Mouse (Mus musculus) lung, adult 2 months (tissue): ENCODE results near the gene Xylt2.
"Not testable (repeated sequence)": the region's sequence is repeated elsewhere in the genome, so short reads cannot be mapped to it uniquely, and the experiment has no call there.

Source experiments
- CTCF ChIP-seq: fragments of 200-500 bp; IDR thresholded peaks from 2 replicates; pipeline ENCODE4 v1.5.1; 2011; ENCODE audit warnings: mild to moderate bottlenecking, low read length, control low read depth; ENCODE audit not compliant: insufficient read depth
- POLR2A ChIP-seq: fragments of 200-500 bp; IDR thresholded peaks from 2 replicates; pipeline ENCODE4 v1.6.1; 2011; ENCODE audit warnings: low read depth, mild to moderate bottlenecking, control low read depth, low read length, borderline replicate concordance; ENCODE audit errors: extremely low read depth

- not testable (repeated sequence) for TF ChIP-seq CTCF, POLR2A
Measured at GRCm38 (mm10) chr11:94692502-94692901, 15.2 kb upstream of the Xylt2 start.
